Mouse (Mus musculus) forebrain, postnatal 0 days (tissue): ENCODE results near the gene Serpine2. TPM values are rescaled to one million over a fixed set of nuclear protein-coding genes. Genes with fewer than 3 reads are reported as not detected.

ENCODE experiments used
- ATAC-seq: fragments of 200-750 bp; cut with Nextera tagmentation; 2 replicates; pipeline ENCODE4 v1.8.0; 2017; ENCODE audit warnings: mild to moderate bottlenecking, moderate library complexity
- DNase-seq: peaks from one replicate; pipeline ENCODE4 v3.0.0-alpha.2; 2015
- H3K27ac ChIP-seq: fragments of 300-500 bp; sonication (generic); 2 replicates; pipeline ENCODE4 v1.5.1; 2014; ENCODE audit warnings: low read depth, mild to moderate bottlenecking, antibody characterized with exemption, low read length, moderate library complexity, mixed read lengths
- H3K27me3 ChIP-seq: fragments of 300-500 bp; sonication (generic); 2 replicates; pipeline ENCODE4 v1.6.1; 2014; ENCODE audit warnings: mild to moderate bottlenecking, low read length, mixed read lengths; ENCODE audit not compliant: insufficient read depth
- H3K36me3 ChIP-seq: fragments of 300-500 bp; sonication (generic); 2 replicates; pipeline ENCODE4 v1.6.1; 2014; ENCODE audit warnings: mild to moderate bottlenecking, moderate library complexity; ENCODE audit not compliant: insufficient read depth
- H3K4me1 ChIP-seq: fragments of 300-500 bp; sonication (generic); 2 replicates; pipeline ENCODE4 v1.6.1; 2014; ENCODE audit warnings: antibody characterized with exemption; ENCODE audit not compliant: insufficient read depth
- H3K4me2 ChIP-seq: fragments of 300-500 bp; sonication (generic); 2 replicates; pipeline ENCODE4 v1.6.1; 2014; ENCODE audit warnings: low read depth, mild to moderate bottlenecking, moderate library complexity
- H3K4me3 ChIP-seq: fragments of 300-500 bp; sonication (generic); 2 replicates; pipeline ENCODE4 v1.5.1; 2014; ENCODE audit warnings: low read depth, low read length, mixed read lengths
- H3K9ac ChIP-seq: fragments of 300-500 bp; sonication (generic); 2 replicates; pipeline ENCODE4 v1.6.1; 2014; ENCODE audit warnings: mild to moderate bottlenecking
- H3K9me3 ChIP-seq: fragments of 300-500 bp; sonication (generic); 2 replicates; pipeline ENCODE4 v1.6.1; 2016; ENCODE audit warnings: low read length
- CTCF ChIP-seq: sonication (generic); IDR thresholded peaks from 2 replicates; pipeline ENCODE4 v1.5.1; 2016; ENCODE audit warnings: antibody characterized with exemption, control low read depth, low read depth
- WGBS: fragments of 180-500 bp; shearing (Covaris S2); extraction: QIAGEN DNeasy Blood & Tissue Kit; methylation state at CpG from one replicate; pipeline ENCODE4 v1.1.7; 2014; 5-methylcytosine and 5-hydroxymethylcytosine counted together
- polyA plus RNA-seq: library from polyadenylated mRNA; unstranded; fragments of >200 nt; fragmentation: Nextera tagmentation; extraction: Ambion mirVana; gene quantifications from 2 replicates; pipeline ENCODE4 v1.2.1, GENCODE M21; 2015
- total RNA-seq: library from RNA; depleted of rRNA; stranded (reverse); fragments of >200 nt; gene quantifications from 2 replicates; pipeline ENCODE4 v1.2.3, GENCODE M21; 2014

Gene Serpine2
- total and polyA plus RNA-seq, 2 experiments from 2014 or later, result 138 to 210 TPM

DNA sequence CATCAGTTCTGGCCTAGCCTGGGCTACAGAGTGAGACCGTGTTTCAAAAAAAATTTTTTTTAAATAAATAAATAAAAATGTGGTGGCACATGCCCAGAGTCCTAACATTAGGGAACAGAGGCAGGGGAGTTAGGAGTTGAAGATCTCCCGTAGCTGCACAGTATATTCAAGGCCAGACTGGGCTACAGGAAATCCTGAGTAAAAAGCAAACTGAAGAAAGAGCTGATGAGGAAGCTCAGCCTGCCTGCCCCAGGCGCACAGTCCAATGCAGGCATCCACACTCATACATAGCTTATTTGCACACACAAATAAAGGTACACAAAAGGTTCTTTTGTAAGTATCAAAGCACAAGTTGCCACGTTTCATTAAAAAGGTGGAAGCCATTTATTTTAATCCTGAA, 103.4 kb downstream of the Serpine2 start:
- Histone ChIP-seq H3K4me1 (peaks cover 23% of the 10 kb centered on the region), H3K4me2 (no peak overlapping the region), H3K4me3 (no peak overlapping the region), H3K9me3 (no peaks in the 10 kb centered on the region), H3K36me3 (no peaks in the 10 kb centered on the region), H3K27me3 (no peaks in the 10 kb centered on the region), H3K27ac (no peak overlapping the region), H3K9ac (no peak overlapping the region)
- no peak for ATAC-seq
- no peak for TF ChIP-seq CTCF
- DNase-seq, result no peak
- 72% methylated on average over 4 of the region's 4 CpGs for WGBS

DNA sequence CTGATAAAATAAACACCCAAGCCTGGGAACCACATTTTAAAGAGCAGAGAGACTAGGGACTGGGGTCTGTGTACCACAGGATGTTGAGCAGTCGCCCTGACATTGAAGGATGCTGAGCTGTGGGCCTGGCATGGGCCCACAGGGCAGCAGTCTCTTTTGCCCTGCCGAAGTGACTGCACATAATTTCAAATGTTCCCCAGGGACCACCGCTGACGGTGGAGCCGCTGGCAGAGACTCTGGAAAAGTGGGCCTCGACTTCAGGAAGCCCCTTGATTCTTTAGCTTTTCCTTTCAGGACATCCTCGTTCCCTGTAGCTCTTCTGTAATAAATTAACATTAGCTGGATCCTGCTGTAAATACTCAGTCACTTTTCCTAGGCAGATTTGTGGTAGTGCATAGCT, 103.8 kb downstream of the Serpine2 start:
- Histone ChIP-seq H3K27ac (no peak overlapping the region), H3K4me2 (no peak overlapping the region), H3K27me3 (no peaks in the 10 kb centered on the region), H3K9me3 (no peaks in the 10 kb centered on the region), H3K36me3 (no peaks in the 10 kb centered on the region), H3K4me1 (peaks cover 18% of the 10 kb centered on the region), H3K9ac (no peak overlapping the region), H3K4me3 (no peak overlapping the region)
- no peak for TF ChIP-seq CTCF
- ATAC-seq, result no peak
- no peak for DNase-seq
- 77% methylated on average over 7 of the region's 7 CpGs for WGBS

DNA sequence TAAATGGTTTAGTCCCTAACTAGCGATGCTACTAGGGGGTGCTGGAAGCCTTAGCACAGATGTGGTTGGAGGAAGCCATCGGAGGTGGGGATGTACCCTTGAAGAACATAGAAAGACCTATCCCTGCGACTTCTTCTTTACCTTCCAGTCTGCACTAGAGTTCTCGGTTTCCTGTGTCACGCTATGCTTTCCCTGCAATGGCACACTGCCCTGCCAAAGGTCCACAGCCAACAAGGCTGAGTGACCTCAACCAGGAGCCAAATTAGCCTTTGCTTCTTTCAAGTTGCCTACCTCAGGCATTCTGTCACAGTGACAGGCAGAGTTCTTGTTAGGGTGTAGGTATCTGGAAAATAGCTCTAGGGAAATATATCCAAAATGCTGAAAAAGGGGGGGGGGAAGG, 104.6 kb downstream of the Serpine2 start:
- Histone ChIP-seq H3K4me3 (no peak overlapping the region), H3K27ac (no peak overlapping the region), H3K27me3 (no peaks in the 10 kb centered on the region), H3K9ac (no peak overlapping the region), H3K9me3 (no peaks in the 10 kb centered on the region), H3K36me3 (no peaks in the 10 kb centered on the region; the same call in 1 of the 2 replicates), H3K4me2 (no peak overlapping the region), H3K4me1 (peaks cover 17% of the 10 kb centered on the region)
- ATAC-seq, result no peak
- 91% methylated on average over 5 of the region's 5 CpGs for WGBS
- TF ChIP-seq CTCF, result no peak
- DNase-seq, result no peak

DNA sequence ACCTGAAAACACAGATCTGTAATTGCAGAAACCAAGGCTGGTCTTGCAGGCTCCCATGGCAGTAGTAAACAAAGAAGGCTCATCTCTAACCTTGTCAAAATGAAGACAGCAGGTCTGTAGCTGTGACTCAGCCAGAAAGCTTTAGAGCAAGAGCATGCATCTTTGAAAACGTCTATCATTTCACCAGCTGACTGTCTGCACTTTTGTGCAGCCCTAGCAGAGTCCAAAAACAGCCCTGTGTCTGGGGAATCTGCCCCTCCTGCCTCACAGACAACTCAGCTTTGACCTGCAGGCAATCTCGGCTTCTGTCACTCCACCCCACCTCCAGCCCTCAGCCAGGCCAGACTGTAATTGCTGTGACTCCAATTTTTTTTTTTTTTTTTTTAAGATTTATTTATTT, 105.6 kb downstream of the Serpine2 start:
- Histone ChIP-seq H3K36me3 (no peaks in the 10 kb centered on the region; the same call in 1 of the 2 replicates), H3K4me1 (peaks cover 11% of the 10 kb centered on the region; the same call in 1 of the 2 replicates), H3K9me3 (no peaks in the 10 kb centered on the region), H3K4me3 (no peak overlapping the region), H3K9ac (no peak overlapping the region), H3K27ac (no peak overlapping the region), H3K27me3 (no peaks in the 10 kb centered on the region), H3K4me2 (no peak overlapping the region)
- WGBS, result 60% methylated on average over 2 of the region's 2 CpGs
- ATAC-seq, result no peak
- no peak for TF ChIP-seq CTCF
- DNase-seq, result no peak

DNA sequence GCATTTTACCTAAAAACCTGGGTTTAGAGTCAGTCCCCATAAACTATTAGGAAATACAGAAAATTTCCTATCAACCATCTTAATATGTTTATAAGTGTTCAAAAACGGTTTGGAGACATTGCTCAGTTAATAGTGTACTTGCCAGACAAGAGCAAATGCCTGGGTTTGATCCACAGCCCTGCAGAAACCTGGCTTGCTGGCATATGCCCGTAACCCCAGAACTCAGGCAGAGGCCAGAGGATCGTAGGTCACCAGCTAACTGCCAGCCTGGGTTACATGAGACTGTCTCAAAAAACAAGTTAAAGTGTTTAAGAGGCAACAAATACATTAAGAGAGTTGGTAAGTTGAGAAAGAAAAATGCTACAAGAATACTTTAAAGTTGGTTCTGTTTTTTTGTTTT, 106.0 kb downstream of the Serpine2 start:
- DNase-seq (no peak), ATAC-seq (no peak)
- TF ChIP-seq CTCF, result no peak
- H3K27me3 ChIP-seq, result no peaks in the 10 kb centered on the region
- H3K9me3 ChIP-seq, result no peaks in the 10 kb centered on the region
- H3K4me2 ChIP-seq, result no peak overlapping the region
- H3K27ac ChIP-seq, result no peak overlapping the region
- peaks cover 8% of the 10 kb centered on the region; the same call in 1 of the 2 replicates for H3K4me1 ChIP-seq
- no peak overlapping the region for H3K4me3 ChIP-seq
- no peaks in the 10 kb centered on the region; the same call in 1 of the 2 replicates for H3K36me3 ChIP-seq
- no peak overlapping the region for H3K9ac ChIP-seq
- 93% methylated on average over 3 of the region's 3 CpGs for WGBS

DNA sequence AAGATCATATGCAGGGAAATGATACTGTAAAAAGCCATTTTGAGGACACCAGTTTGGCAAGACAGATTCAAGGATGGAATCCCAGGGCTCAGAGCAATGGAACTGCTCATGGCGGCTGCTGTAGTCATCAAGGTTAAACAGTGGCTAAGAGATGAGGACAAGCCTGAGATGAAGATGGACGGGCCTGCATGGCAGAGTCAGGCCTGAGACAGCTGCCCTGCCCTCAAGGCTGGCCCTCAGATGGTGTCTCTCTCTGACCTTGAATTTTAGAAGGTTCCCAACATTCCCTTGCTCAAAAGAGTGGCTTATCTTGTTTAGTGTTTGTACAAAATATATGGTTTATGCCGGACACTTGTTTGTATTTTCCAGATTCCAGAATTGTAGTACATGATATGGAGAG, 107.5 kb downstream of the Serpine2 start:
- no peaks in the 10 kb centered on the region for H3K27me3 ChIP-seq
- no peaks in the 10 kb centered on the region for H3K9me3 ChIP-seq
- H3K4me2 ChIP-seq, result no peak overlapping the region
- H3K9ac ChIP-seq, result no peak overlapping the region
- ATAC-seq (no peak), DNase-seq (no peak)
- 93% methylated on average over 3 of the region's 3 CpGs for WGBS
- no peak overlapping the region for H3K4me3 ChIP-seq
- no peak for TF ChIP-seq CTCF
- H3K27ac ChIP-seq, result no peak overlapping the region
- H3K36me3 ChIP-seq, result no peaks in the 10 kb centered on the region; the same call in 1 of the 2 replicates
- H3K4me1 ChIP-seq, result no peaks in the 10 kb centered on the region

DNA sequence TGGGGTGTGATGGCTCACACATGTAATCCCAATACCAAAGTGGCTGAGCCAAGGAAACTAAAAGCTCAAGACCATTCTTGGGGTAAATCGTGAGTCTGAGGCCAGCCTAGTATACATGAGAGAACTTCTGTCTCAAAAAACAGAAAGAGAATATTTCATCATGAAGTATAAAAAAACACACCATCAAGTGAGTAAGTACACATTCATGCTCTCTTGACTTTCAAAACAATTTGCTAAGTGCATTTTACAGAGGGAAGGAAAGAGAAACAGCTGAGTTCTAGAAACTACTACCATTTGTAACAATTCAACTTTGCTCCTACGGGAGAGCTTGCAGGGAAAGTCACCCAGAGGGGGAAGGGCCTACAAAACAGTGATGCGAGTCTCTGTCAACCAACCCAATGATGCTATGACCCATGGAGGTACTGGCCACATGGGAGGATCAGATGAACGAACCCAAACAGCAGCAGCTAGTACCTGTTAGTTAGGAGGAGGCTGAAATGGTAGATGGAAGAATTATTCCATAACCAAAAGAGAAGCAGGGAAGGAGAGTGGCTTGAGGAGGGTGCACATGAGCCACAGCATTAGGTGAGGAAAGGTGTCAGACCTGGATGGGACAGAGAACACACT, 108.2 kb downstream of the Serpine2 start:
- ATAC-seq (no peak), DNase-seq (no peak)
- Histone ChIP-seq H3K4me3 (no peak overlapping the region), H3K4me1 (no peaks in the 10 kb centered on the region), H3K4me2 (no peak overlapping the region), H3K9me3 (no peaks in the 10 kb centered on the region), H3K9ac (no peak overlapping the region), H3K36me3 (no peaks in the 10 kb centered on the region; the same call in 1 of the 2 replicates), H3K27ac (no peak overlapping the region), H3K27me3 (no peaks in the 10 kb centered on the region)
- no peak for TF ChIP-seq CTCF
- 87% methylated on average over 4 of the region's 4 CpGs for WGBS
